Mouse (Mus musculus) hindbrain, embryonic 16.5 days (tissue): ENCODE measurements around the gene Prkci. TPM values are rescaled to one million over a fixed set of nuclear protein-coding genes. Genes with fewer than 3 reads are reported as not detected.

Experiments used
- ATAC-seq: fragments of 200-750 bp; cut with Nextera tagmentation; 2 replicates; pipeline ENCODE4 v1.8.0; 2017; ENCODE audit warnings: moderate TSS enrichment, moderate library complexity
- H3K27ac ChIP-seq: fragments of 300-500 bp; sonication (generic); 2 replicates; pipeline ENCODE4 v1.5.1; 2014; ENCODE audit warnings: low read depth, mild to moderate bottlenecking, control low read depth, low read length, moderate library complexity
- H3K27me3 ChIP-seq: fragments of 300-500 bp; sonication (generic); replicated peaks from 2 replicates; pipeline ENCODE4 v1.6.1; 2014; ENCODE audit warnings: low read length; ENCODE audit not compliant: control insufficient read depth, insufficient read depth
- H3K36me3 ChIP-seq: fragments of 300-500 bp; sonication (generic); 2 replicates; pipeline ENCODE4 v1.6.1; 2014; ENCODE audit warnings: mild to moderate bottlenecking, low read length, moderate library complexity, mixed read lengths; ENCODE audit not compliant: control insufficient read depth, insufficient read depth
- H3K4me1 ChIP-seq: fragments of 300-500 bp; sonication (generic); 2 replicates; pipeline ENCODE4 v1.6.1; 2014; ENCODE audit warnings: low read depth, low read length; ENCODE audit not compliant: control insufficient read depth, insufficient read depth
- H3K4me2 ChIP-seq: fragments of 300-500 bp; sonication (generic); 2 replicates; pipeline ENCODE4 v1.6.1; 2014; ENCODE audit warnings: mild to moderate bottlenecking, low read length, control low read depth, moderate library complexity
- H3K4me3 ChIP-seq: fragments of 300-500 bp; sonication (generic); 2 replicates; pipeline ENCODE4 v1.5.1; 2014; ENCODE audit warnings: mild to moderate bottlenecking, low read length, control low read depth, moderate library complexity
- H3K9ac ChIP-seq: fragments of 300-500 bp; sonication (generic); 2 replicates; pipeline ENCODE4 v1.6.1; 2014; ENCODE audit warnings: low read depth, mild to moderate bottlenecking, control low read depth, low read length, moderate library complexity
- H3K9me3 ChIP-seq: fragments of 300-500 bp; sonication (generic); 2 replicates; pipeline ENCODE4 v1.6.1; 2014; ENCODE audit warnings: mild to moderate bottlenecking, low read length, moderate library complexity; ENCODE audit not compliant: control insufficient read depth
- WGBS: fragments of 180-500 bp; shearing (Covaris S2); extraction: QIAGEN DNeasy Blood & Tissue Kit; methylation state at CpG from one replicate; pipeline ENCODE4 v1.1.7; 2014; 5-methylcytosine and 5-hydroxymethylcytosine counted together
- polyA plus RNA-seq: library from polyadenylated mRNA; unstranded; fragments of >200 nt; fragmentation: Nextera tagmentation; extraction: Ambion mirVana; gene quantifications from 2 replicates; pipeline ENCODE4 v1.2.1, GENCODE M21; 2015

The Prkci gene
- 25.3 and 27.9 TPM in 2 replicates for polyA plus RNA-seq

GRCm38 (mm10) chr3:30995283-30995898 lies at the start of gene Prkci:
Prkci (plus strand) TSS chr3:30995747.
- peak; percentile 99 for ATAC-seq
- no peaks in the 10 kb centered on the region for H3K27me3 ChIP-seq
- peak within 1 kb of the TSS; percentile 68 for H3K4me2 ChIP-seq
- under 1% methylated on average over 47 of the region's 50 CpGs for WGBS
- peak within 1 kb of the TSS; percentile 84 for H3K27ac ChIP-seq
- no peaks in the 10 kb centered on the region for H3K9me3 ChIP-seq
- peak within 1 kb of the TSS; percentile 92 for H3K9ac ChIP-seq
- H3K4me1 ChIP-seq, result peaks cover 20% of the 10 kb centered on the region
- peak within 1 kb of the TSS; percentile 72 for H3K4me3 ChIP-seq
- H3K36me3 ChIP-seq, result no peaks in the 10 kb centered on the region

- no peak overlapping the region for H3K4me2 ChIP-seq
These were observed 43.9 kb upstream of the Prkci start for GRCm38 (mm10) chr3:30951652-30952051.

GRCm38 (mm10) chr3:30952273-30953070 lies 43.1 kb upstream of the Prkci start:
- Histone ChIP-seq H3K4me3 (no peak overlapping the region), H3K27ac (no peak overlapping the region), H3K36me3 (peaks cover 42% of the 10 kb centered on the region), H3K4me2 (no peak overlapping the region), H3K9ac (no peak overlapping the region), H3K9me3 (no peaks in the 10 kb centered on the region), H3K4me1 (no peaks in the 10 kb centered on the region), H3K27me3 (no peaks in the 10 kb centered on the region)
- WGBS, result 85% methylated on average over 12 of the region's 12 CpGs
- ATAC-seq, result no peak

More at GRCm38 (mm10) chr3:30951652-30952051, 43.9 kb upstream of the Prkci start:
- no peak overlapping the region for H3K27ac ChIP-seq
- no peak overlapping the region for H3K4me3 ChIP-seq
- WGBS, result 86% methylated on average over 3 of the region's 3 CpGs
- H3K36me3 ChIP-seq, result peaks cover 43% of the 10 kb centered on the region
- no peak for ATAC-seq
- no peaks in the 10 kb centered on the region for H3K4me1 ChIP-seq
- no peak overlapping the region for H3K9ac ChIP-seq
- no peaks in the 10 kb centered on the region for H3K9me3 ChIP-seq
- H3K27me3 ChIP-seq, result no peaks in the 10 kb centered on the region

GRCm38 (mm10) chr3:30956327-30956726 lies 39.2 kb upstream of the Prkci start:
- Histone ChIP-seq H3K27me3 (no peaks in the 10 kb centered on the region), H3K4me2 (no peak overlapping the region), H3K36me3 (peaks cover 37% of the 10 kb centered on the region), H3K4me1 (no peaks in the 10 kb centered on the region), H3K9me3 (no peaks in the 10 kb centered on the region), H3K27ac (no peak overlapping the region), H3K9ac (no peak overlapping the region), H3K4me3 (no peak overlapping the region)
- ATAC-seq, result no peak
- 95% methylated on average over 6 of the region's 6 CpGs for WGBS

GRCm38 (mm10) chr3:30958709-30959108 lies 36.8 kb upstream of the Prkci start:
- Histone ChIP-seq H3K27me3 (no peaks in the 10 kb centered on the region), H3K9me3 (no peaks in the 10 kb centered on the region), H3K9ac (no peak overlapping the region), H3K4me2 (no peak overlapping the region), H3K4me3 (no peak overlapping the region), H3K27ac (no peak overlapping the region), H3K36me3 (peaks cover 45% of the 10 kb centered on the region), H3K4me1 (no peaks in the 10 kb centered on the region)
- no peak for ATAC-seq
- WGBS, result 84% methylated on average over 2 of the region's 2 CpGs

GRCm38 (mm10) chr3:30959868-30960831 lies 35.4 kb upstream of the Prkci start:
- Histone ChIP-seq H3K36me3 (peaks cover 40% of the 10 kb centered on the region), H3K27ac (no peak overlapping the region), H3K9ac (no peak overlapping the region), H3K27me3 (no peaks in the 10 kb centered on the region), H3K4me2 (no peak overlapping the region), H3K4me3 (no peak overlapping the region), H3K4me1 (no peaks in the 10 kb centered on the region), H3K9me3 (no peaks in the 10 kb centered on the region)
- 75% methylated on average over 7 of the region's 7 CpGs for WGBS
- no peak for ATAC-seq

- Histone ChIP-seq H3K27me3 (no peaks in the 10 kb centered on the region), H3K9ac (no peak overlapping the region), H3K4me3 (no peak overlapping the region), H3K4me1 (peaks cover 4% of the 10 kb centered on the region), H3K4me2 (no peak overlapping the region), H3K9me3 (no peaks in the 10 kb centered on the region), H3K27ac (no peak overlapping the region), H3K36me3 (peaks cover 32% of the 10 kb centered on the region)
- ATAC-seq, result no peak
- WGBS, result 93% methylated on average over 4 of the region's 4 CpGs
These were observed 32.4 kb upstream of the Prkci start for GRCm38 (mm10) chr3:30963100-30963499.

GRCm38 (mm10) chr3:30964216-30964615 lies 31.3 kb upstream of the Prkci start:
- Histone ChIP-seq H3K9me3 (no peaks in the 10 kb centered on the region), H3K4me2 (no peak overlapping the region), H3K4me1 (peaks cover 5% of the 10 kb centered on the region), H3K36me3 (peaks cover 26% of the 10 kb centered on the region), H3K4me3 (no peak overlapping the region), H3K9ac (no peak overlapping the region), H3K27ac (no peak overlapping the region), H3K27me3 (no peaks in the 10 kb centered on the region)
- WGBS, result 66% methylated on average over 3 of the region's 3 CpGs
- ATAC-seq, result no peak
